Mouse (Mus musculus) midbrain, embryonic 16.5 days (tissue): ENCODE measurements around the gene C87436. TPM values are rescaled to one million over a fixed set of nuclear protein-coding genes. Genes with fewer than 3 reads are reported as not detected.

Experiments
- ATAC-seq: fragments of 200-750 bp; cut with Nextera tagmentation; 2 replicates; pipeline ENCODE4 v1.8.0; 2017; ENCODE audit warnings: moderate TSS enrichment
- H3K27ac ChIP-seq: fragments of 300-500 bp; sonication (generic); 2 replicates; pipeline ENCODE4 v1.5.1; 2014; ENCODE audit warnings: mild to moderate bottlenecking, low read length, mixed read lengths
- H3K27me3 ChIP-seq: fragments of 300-500 bp; sonication (generic); 2 replicates; pipeline ENCODE4 v1.6.1; 2014; ENCODE audit warnings: low read depth, low read length, mixed read lengths; ENCODE audit not compliant: control insufficient read depth, insufficient read depth
- H3K36me3 ChIP-seq: fragments of 300-500 bp; sonication (generic); 2 replicates; pipeline ENCODE4 v1.6.1; 2014; ENCODE audit warnings: mild to moderate bottlenecking, low read length, moderate library complexity, mixed read lengths; ENCODE audit not compliant: control insufficient read depth, insufficient read depth
- H3K4me1 ChIP-seq: fragments of 300-500 bp; sonication (generic); 2 replicates; pipeline ENCODE4 v1.6.1; 2014; ENCODE audit warnings: mild to moderate bottlenecking, low read length, mixed read lengths; ENCODE audit not compliant: control insufficient read depth, insufficient read depth
- H3K4me2 ChIP-seq: fragments of 300-500 bp; sonication (generic); 2 replicates; pipeline ENCODE4 v1.6.1; 2014; ENCODE audit warnings: mild to moderate bottlenecking, low read length, mixed read lengths
- H3K4me3 ChIP-seq: fragments of 300-500 bp; sonication (generic); 2 replicates; pipeline ENCODE4 v1.5.1; 2014; ENCODE audit warnings: low read depth, mild to moderate bottlenecking, low read length, moderate library complexity, mixed read lengths
- H3K9ac ChIP-seq: fragments of 300-500 bp; sonication (generic); 2 replicates; pipeline ENCODE4 v1.6.1; 2014; ENCODE audit warnings: low read depth, low read length, mixed read lengths
- H3K9me3 ChIP-seq: fragments of 300-500 bp; sonication (generic); replicated peaks from 2 replicates; pipeline ENCODE4 v1.6.1; 2014; ENCODE audit warnings: mild to moderate bottlenecking, low read length, mixed read lengths; ENCODE audit not compliant: control insufficient read depth, poor library complexity, severe bottlenecking
- WGBS: fragments of 180-500 bp; shearing (Covaris S2); extraction: QIAGEN DNeasy Blood & Tissue Kit; methylation state at CpG from one replicate; pipeline ENCODE4 v1.1.7; 2014; 5-methylcytosine and 5-hydroxymethylcytosine counted together
- polyA plus RNA-seq: library from polyadenylated mRNA; unstranded; fragments of >200 nt; fragmentation: Nextera tagmentation; extraction: Ambion mirVana; gene quantifications from 2 replicates; pipeline ENCODE4 v1.2.1, GENCODE M21; 2015

The C87436 gene
- polyA plus RNA-seq, 1 experiment from 2014 or later = 24.1 TPM

DNA sequence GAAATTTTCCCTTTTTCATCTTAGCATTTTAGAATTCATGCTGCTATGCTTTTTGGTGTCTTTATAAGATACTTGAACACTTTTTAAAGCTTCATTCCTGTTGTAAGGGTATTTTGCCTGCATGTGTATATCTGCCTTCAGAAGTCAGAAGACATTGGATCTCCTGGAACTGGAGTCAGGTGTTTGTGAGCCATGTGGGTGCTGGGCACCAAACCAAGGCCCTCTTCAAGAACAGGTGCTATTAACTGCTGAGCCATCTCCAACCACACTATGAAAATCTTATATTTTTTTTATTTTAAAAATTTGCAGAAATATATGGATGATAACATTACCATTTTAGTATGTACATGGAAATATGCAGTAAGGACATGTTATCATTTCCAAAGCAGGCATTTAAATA lies 31.9 kb upstream of the C87436 start:
- no peak overlapping the region for H3K27ac ChIP-seq
- no peak for ATAC-seq
- H3K4me3 ChIP-seq = peak overlapping the region; percentile 26
- H3K36me3 ChIP-seq = no peaks in the 10 kb centered on the region
- no peaks in the 10 kb centered on the region for H3K9me3 ChIP-seq
- H3K4me2 ChIP-seq = peak overlapping the region; percentile 86
- H3K4me1 ChIP-seq = peaks cover 22% of the 10 kb centered on the region
- no peaks in the 10 kb centered on the region for H3K27me3 ChIP-seq
- H3K9ac ChIP-seq = peak overlapping the region; percentile 25; the same call in 1 of the 2 replicates

DNA sequence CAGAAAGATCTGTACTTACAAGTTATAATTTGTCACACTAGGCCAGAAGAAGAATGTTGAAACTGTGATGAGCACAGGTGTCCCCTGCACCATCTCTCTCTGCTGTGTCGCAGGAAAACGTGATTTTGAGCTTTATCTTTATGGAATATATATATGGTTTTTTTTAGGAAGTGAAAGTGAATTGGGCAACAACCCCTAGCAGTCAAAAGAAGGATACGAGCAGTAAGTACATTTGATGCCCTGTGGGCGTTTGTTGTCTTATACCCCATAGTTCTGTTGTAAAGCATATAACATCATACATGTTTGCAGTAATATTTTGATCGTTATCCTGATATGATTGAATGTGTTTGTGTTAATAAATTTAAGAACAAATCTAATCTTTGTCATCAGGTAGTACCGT lies 19.5 kb upstream of the C87436 start:
- Histone ChIP-seq H3K4me1 (no peaks in the 10 kb centered on the region), H3K4me3 (no peak overlapping the region), H3K9me3 (no peaks in the 10 kb centered on the region), H3K27ac (no peak overlapping the region), H3K27me3 (no peaks in the 10 kb centered on the region), H3K9ac (no peak overlapping the region), H3K4me2 (no peak overlapping the region), H3K36me3 (peaks cover 50% of the 10 kb centered on the region)
- 96% methylated on average over 6 of the region's 6 CpGs for WGBS
- ATAC-seq = no peak

- no peak overlapping the region for H3K4me2 ChIP-seq
- no peaks in the 10 kb centered on the region for H3K4me1 ChIP-seq
- H3K27me3 ChIP-seq = no peaks in the 10 kb centered on the region
- no peaks in the 10 kb centered on the region for H3K9me3 ChIP-seq
- peaks cover 52% of the 10 kb centered on the region for H3K36me3 ChIP-seq
- H3K4me3 ChIP-seq = no peak overlapping the region
- no peak for ATAC-seq
- no peak overlapping the region for H3K27ac ChIP-seq
- 95% methylated on average over 3 of the region's 3 CpGs for WGBS
- H3K9ac ChIP-seq = no peak overlapping the region
These were observed 18.9 kb upstream of the C87436 start for GRCm38 (mm10) chr6:86419239-86419638.

DNA sequence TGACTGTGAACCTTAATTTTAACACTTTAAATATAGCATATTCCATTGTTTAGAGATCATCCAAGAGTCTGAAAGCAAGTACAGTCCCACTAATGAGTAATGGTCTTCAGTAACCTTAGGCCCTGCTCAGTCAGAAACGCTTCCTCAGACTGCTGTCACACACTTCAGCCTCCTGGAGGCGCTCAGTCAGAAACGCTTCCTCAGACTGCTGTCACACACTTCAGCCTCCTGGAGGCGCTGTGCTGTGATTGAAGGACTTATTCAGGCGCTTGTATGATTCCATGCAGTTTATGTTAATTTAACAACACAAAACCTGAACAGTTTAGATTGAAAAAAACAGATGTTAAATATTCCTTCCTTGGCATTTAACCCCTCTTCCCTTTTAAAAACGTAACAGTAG lies 17.7 kb upstream of the C87436 start:
- Histone ChIP-seq H3K27me3 (no peaks in the 10 kb centered on the region), H3K9ac (no peak overlapping the region), H3K4me2 (no peak overlapping the region), H3K36me3 (peaks cover 61% of the 10 kb centered on the region), H3K4me1 (no peaks in the 10 kb centered on the region), H3K4me3 (no peak overlapping the region), H3K9me3 (no peaks in the 10 kb centered on the region), H3K27ac (no peak overlapping the region)
- no peak for ATAC-seq
- WGBS = 79% methylated on average over 6 of the region's 6 CpGs

GRCm38 (mm10) chr6:86426358-86426757 lies 11.8 kb upstream of the C87436 start, which contains the start of gene Gm44790:
Gene Gm44790, plus strand, starts transcription at chr6:86426658.
- no peak within 1 kb of the TSS for H3K27ac ChIP-seq
- H3K4me2 ChIP-seq = no peak within 1 kb of the TSS
- no peaks in the 10 kb centered on the region for H3K27me3 ChIP-seq
- H3K36me3 ChIP-seq = peaks cover 53% of the 10 kb centered on the region
- no peaks in the 10 kb centered on the region for H3K9me3 ChIP-seq
- H3K9ac ChIP-seq = no peak within 1 kb of the TSS
- ATAC-seq = no peak
- H3K4me3 ChIP-seq = no peak within 1 kb of the TSS
- WGBS = 89% methylated on average over 1 of the region's 1 CpGs
- no peaks in the 10 kb centered on the region for H3K4me1 ChIP-seq

DNA sequence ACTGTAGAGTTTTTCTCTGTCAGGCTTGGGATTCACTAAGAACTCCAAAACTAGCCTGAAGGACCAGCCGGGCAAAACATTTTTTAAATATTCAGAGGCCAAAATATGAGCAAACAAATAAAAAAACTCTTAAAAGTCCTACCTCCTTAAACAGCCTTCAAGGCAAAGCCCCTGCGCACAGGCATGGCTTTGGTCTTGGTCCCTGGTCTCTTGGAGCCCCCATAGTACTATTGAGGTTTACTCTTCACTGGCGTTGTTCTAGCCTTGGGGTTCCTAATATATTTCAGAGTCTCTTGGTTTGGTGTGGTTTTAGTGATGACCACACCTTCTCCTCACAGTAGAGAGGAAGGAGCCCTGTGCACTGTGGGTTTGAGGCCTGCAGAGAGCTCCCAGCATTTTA lies 6.6 kb upstream of the C87436 start:
- Histone ChIP-seq H3K9me3 (no peaks in the 10 kb centered on the region), H3K4me2 (no peak overlapping the region), H3K4me1 (no peaks in the 10 kb centered on the region), H3K27me3 (no peaks in the 10 kb centered on the region), H3K9ac (no peak overlapping the region), H3K36me3 (peaks cover 49% of the 10 kb centered on the region), H3K4me3 (no peak overlapping the region), H3K27ac (no peak overlapping the region)
- no peak for ATAC-seq
- WGBS = over 99% methylated on average over 3 of the region's 3 CpGs

DNA sequence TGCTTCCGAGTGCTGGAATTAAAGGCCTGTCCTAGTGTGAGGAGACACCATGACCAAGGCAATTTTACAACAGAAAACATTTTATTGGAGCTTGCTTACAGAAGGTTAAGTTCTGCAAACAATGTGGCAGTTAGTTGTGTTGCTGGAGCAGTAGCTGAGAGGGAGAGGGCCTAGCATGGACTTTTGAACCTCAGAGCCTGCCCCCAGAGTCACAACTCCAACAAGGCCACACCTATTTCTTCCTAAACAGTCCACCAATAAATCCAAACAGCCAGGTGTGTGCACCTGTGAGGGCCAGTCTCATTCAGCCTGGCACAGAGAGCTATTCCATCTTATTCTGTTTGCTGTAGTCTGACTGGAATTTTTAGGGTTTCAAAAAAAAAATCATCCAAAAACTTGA lies 4.5 kb upstream of the C87436 start:
- 100% methylated on average over 1 of the region's 1 CpGs for WGBS
- no peaks in the 10 kb centered on the region for H3K27me3 ChIP-seq

GRCm38 (mm10) chr6:86437711-86438110 lies 463 bp upstream of the C87436 start:
- H3K4me3 ChIP-seq = peak overlapping the region; percentile 77
- H3K27me3 ChIP-seq = no peaks in the 10 kb centered on the region
- WGBS = 1% methylated on average over 14 of the region's 14 CpGs
- peak overlapping the region; percentile 88 for H3K27ac ChIP-seq
- peak overlapping the region; percentile 67 for H3K4me2 ChIP-seq
- peaks cover 9% of the 10 kb centered on the region for H3K4me1 ChIP-seq
- H3K9me3 ChIP-seq = no peaks in the 10 kb centered on the region
- peak overlapping the region; percentile 52 for H3K9ac ChIP-seq
- ATAC-seq = peak; percentile 41; the same call in 1 of the 2 replicates
- peaks cover 21% of the 10 kb centered on the region for H3K36me3 ChIP-seq

More for the DNA sequence above, 4.5 kb upstream of the C87436 start:
- H3K4me3 ChIP-seq = no peak overlapping the region
- H3K4me1 ChIP-seq = no peaks in the 10 kb centered on the region; the same call in 1 of the 2 replicates
- no peak overlapping the region for H3K27ac ChIP-seq
- H3K36me3 ChIP-seq = peaks cover 36% of the 10 kb centered on the region
- no peak for ATAC-seq
- no peaks in the 10 kb centered on the region for H3K9me3 ChIP-seq
- no peak overlapping the region for H3K9ac ChIP-seq
- no peak overlapping the region for H3K4me2 ChIP-seq

DNA sequence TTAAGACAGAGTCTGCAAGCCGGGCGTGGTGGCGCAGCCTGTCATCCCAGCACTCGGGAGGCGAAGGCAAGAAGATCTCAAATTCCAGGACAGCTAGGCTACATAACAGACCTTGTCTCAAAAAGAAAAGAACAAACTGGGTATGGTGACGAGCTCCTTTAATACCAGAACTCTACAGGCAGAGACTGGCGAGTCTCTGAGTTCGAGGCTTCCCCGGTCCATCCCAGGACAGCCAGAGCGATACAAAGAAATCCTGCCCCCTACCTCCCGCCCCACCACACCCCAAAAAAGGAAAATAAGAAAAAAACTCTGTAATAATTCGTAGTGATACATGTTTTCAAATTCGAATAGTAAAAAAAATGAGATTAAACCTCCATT lies 934 bp downstream of the C87436 start:
- H3K9me3 ChIP-seq = no peaks in the 10 kb centered on the region
- peak overlapping the region; percentile 90 for H3K9ac ChIP-seq
- peaks cover 20% of the 10 kb centered on the region for H3K36me3 ChIP-seq
- 5% methylated on average over 13 of the region's 13 CpGs for WGBS
- no peak for ATAC-seq
- H3K27me3 ChIP-seq = no peaks in the 10 kb centered on the region
- H3K4me3 ChIP-seq = peak overlapping the region; percentile 77
- peaks cover 9% of the 10 kb centered on the region for H3K4me1 ChIP-seq
- H3K27ac ChIP-seq = peak overlapping the region; percentile 88
- H3K4me2 ChIP-seq = peak overlapping the region; percentile 65
